Mouse (Mus musculus) midbrain, embryonic 12.5 days (tissue): ENCODE data around the gene Gm44973. TPM values are rescaled to one million over a fixed set of nuclear protein-coding genes. Genes with fewer than 3 reads are reported as not detected.
"Not testable (repeated sequence)": the region's sequence is repeated elsewhere in the genome, so short reads cannot be mapped to it uniquely, and the experiment has no call there.

Experiments
- ATAC-seq: fragments of 200-750 bp; cut with Nextera tagmentation; 2 replicates; pipeline ENCODE4 v1.8.0; 2017; ENCODE audit warnings: low read depth, moderate TSS enrichment, moderate library complexity; ENCODE audit not compliant: low FRiP score
- H3K27ac ChIP-seq: fragments of 300-500 bp; sonication (generic); replicated peaks from 2 replicates; pipeline ENCODE4 v1.5.1; 2016; ENCODE audit warnings: mild to moderate bottlenecking
- H3K27me3 ChIP-seq: fragments of 300-500 bp; sonication (generic); 2 replicates; pipeline ENCODE4 v1.6.1; 2016; ENCODE audit warnings: mild to moderate bottlenecking
- H3K36me3 ChIP-seq: fragments of 300-500 bp; sonication (generic); 2 replicates; pipeline ENCODE4 v1.6.1; 2016
- H3K4me1 ChIP-seq: fragments of 300-500 bp; sonication (generic); 2 replicates; pipeline ENCODE4 v1.6.1; 2016
- H3K4me2 ChIP-seq: fragments of 300-500 bp; sonication (generic); replicated peaks from 2 replicates; pipeline ENCODE4 v1.6.1; 2016; ENCODE audit warnings: mild to moderate bottlenecking, moderate library complexity
- H3K4me3 ChIP-seq: fragments of 300-500 bp; sonication (generic); 2 replicates; pipeline ENCODE4 v1.5.1; 2016; ENCODE audit warnings: mild to moderate bottlenecking
- H3K9ac ChIP-seq: fragments of 300-500 bp; sonication (generic); replicated peaks from 2 replicates; pipeline ENCODE4 v1.6.1; 2016; ENCODE audit warnings: mild to moderate bottlenecking, moderate library complexity
- H3K9me3 ChIP-seq: fragments of 300-500 bp; sonication (generic); 2 replicates; pipeline ENCODE4 v1.6.1; 2016; ENCODE audit warnings: mild to moderate bottlenecking
- WGBS: fragments of 180-500 bp; shearing (Covaris S2); methylation state at CpG from one replicate; pipeline ENCODE4 v1.1.7; 2016; 5-methylcytosine and 5-hydroxymethylcytosine counted together
- polyA plus RNA-seq: library from polyadenylated mRNA; unstranded; fragments of >200 nt; fragmentation: Nextera tagmentation; extraction: Ambion mirVana; gene quantifications from 2 replicates; pipeline ENCODE4 v1.2.1, GENCODE M21; 2016

Gm44973 gene
- polyA plus RNA-seq, 1 experiment from 2014 or later, result not detected

- 32% methylated on average over 8 of the region's 8 CpGs for WGBS
- Histone ChIP-seq H3K4me3 (peak overlapping the region; percentile 93), H3K4me1 (peaks cover 23% of the 10 kb centered on the region), H3K36me3 (peaks cover 31% of the 10 kb centered on the region), H3K4me2 (peak overlapping the region; percentile 86), H3K27ac (peak overlapping the region; percentile 94)
- H3K9ac ChIP-seq, H3K27me3 ChIP-seq, ATAC-seq, H3K9me3 ChIP-seq: not testable (repeated sequence)
Observed at GRCm38 (mm10) chr7:5019576-5019975, 4.3 kb downstream of the Gm44973 start.

DNA sequence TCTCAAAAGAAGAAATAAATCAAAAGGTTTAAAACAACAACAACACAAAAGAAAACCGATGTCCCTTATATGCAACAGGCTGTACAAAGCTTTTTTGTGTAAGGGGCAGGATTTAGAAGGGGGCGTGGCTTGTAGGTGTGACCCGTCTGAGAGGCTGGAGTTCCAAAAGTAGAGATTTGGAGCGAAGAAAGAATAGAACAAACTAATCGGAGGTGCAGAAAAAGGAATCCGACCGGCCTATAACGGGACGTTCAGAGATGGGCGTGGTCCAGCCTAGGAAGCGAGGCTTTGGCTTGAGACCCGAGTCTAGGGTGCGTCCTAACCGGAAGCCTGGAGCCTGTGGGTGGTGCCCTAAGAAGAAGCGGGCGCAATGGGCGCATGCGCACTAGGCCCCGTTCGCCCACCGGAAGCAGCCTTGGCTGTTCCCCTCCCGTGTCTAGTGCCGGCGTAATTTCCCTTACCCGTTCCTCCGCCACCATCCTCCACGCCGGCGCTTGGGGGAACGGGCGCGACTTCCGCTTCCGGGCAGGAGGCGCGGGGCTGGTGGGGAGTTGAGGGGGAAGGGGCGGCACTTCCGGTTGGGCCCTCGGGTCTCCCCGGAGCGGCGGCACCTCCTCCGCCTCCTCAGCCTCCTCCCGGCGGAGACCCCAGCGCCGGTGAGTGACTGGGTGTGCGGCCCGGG lies 4.8 kb downstream of the Gm44973 start, which contains the start of the genes Zfp865 and Ccdc106:
Gene Zfp865 (plus strand): TSS at position 377 of the 682 bp plus-strand sequence.
Gene Ccdc106 (plus strand): TSS at position 554 of the 682 bp plus-strand sequence.
- Histone ChIP-seq H3K4me2 (peak within 1 kb of the TSS; percentile 86), H3K36me3 (peaks cover 36% of the 10 kb centered on the region), H3K27ac (peak within 1 kb of the TSS; percentile 94), H3K9ac (peak within 1 kb of the TSS; percentile 94), H3K9me3 (no peaks in the 10 kb centered on the region), H3K27me3 (no peaks in the 10 kb centered on the region), H3K4me3 (peak within 1 kb of the TSS; percentile 93), H3K4me1 (peaks cover 23% of the 10 kb centered on the region)
- WGBS, result 1% methylated on average over 39 of the region's 49 CpGs
- peak; percentile 91 for ATAC-seq

DNA sequence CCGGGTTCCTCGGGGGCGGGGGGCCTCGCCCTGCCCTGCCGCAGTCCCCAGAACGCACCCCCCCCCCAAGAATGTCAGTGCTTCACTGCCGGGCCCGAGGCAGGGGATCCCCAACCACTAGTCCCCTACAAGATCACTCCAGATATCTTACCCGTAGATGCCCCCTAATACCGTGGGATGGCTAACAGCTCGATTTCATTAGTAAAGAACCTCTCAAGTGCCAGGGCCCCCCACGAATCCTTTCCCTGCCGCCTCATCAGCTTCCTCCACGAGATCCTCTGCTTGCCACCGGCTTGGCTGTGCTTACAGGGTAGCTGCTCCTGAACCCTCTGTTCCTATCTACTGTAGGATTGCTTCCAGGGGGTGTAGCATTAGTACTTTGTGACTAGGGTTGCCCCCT lies 5.4 kb downstream of the Gm44973 start:
- Histone ChIP-seq H3K9ac (peak overlapping the region; percentile 94), H3K9me3 (no peaks in the 10 kb centered on the region), H3K27ac (peak overlapping the region; percentile 94), H3K4me1 (peaks cover 23% of the 10 kb centered on the region), H3K4me2 (peak overlapping the region; percentile 86), H3K4me3 (peak overlapping the region; percentile 93), H3K36me3 (peaks cover 36% of the 10 kb centered on the region), H3K27me3 (no peaks in the 10 kb centered on the region)
- ATAC-seq, result 0 out of 2 replicates have a peak, but pooled peaks have one; percentile 1
- 0% methylated on average over 11 of the region's 15 CpGs for WGBS

- peaks cover 36% of the 10 kb centered on the region for H3K36me3 ChIP-seq
- 52% methylated on average over 5 of the region's 5 CpGs for WGBS
Observed at GRCm38 (mm10) chr7:5021197-5021596, 5.9 kb downstream of the Gm44973 start.

GRCm38 (mm10) chr7:5029543-5029942 lies 14.2 kb downstream of the Gm44973 start:
- ATAC-seq, result no peak
- no peak overlapping the region for H3K9ac ChIP-seq
- H3K9me3 ChIP-seq, result peaks cover 30% of the 10 kb centered on the region
- 92% methylated on average over 22 of the region's 22 CpGs for WGBS
- H3K27ac ChIP-seq, result no peak overlapping the region
- no peaks in the 10 kb centered on the region for H3K27me3 ChIP-seq
- H3K4me2 ChIP-seq, result no peak overlapping the region
- peaks cover 79% of the 10 kb centered on the region for H3K36me3 ChIP-seq
- no peaks in the 10 kb centered on the region for H3K4me1 ChIP-seq
- no peak overlapping the region for H3K4me3 ChIP-seq

More at GRCm38 (mm10) chr7:5021197-5021596, 5.9 kb downstream of the Gm44973 start:
- H3K9me3 ChIP-seq, result no peaks in the 10 kb centered on the region
- peak overlapping the region; percentile 93 for H3K4me3 ChIP-seq
- H3K9ac ChIP-seq, result peak overlapping the region; percentile 94
- ATAC-seq, result no peak
- peak overlapping the region; percentile 94 for H3K27ac ChIP-seq
- H3K27me3 ChIP-seq, result no peaks in the 10 kb centered on the region
- peak overlapping the region; percentile 86 for H3K4me2 ChIP-seq
- H3K4me1 ChIP-seq, result peaks cover 18% of the 10 kb centered on the region

- Histone ChIP-seq H3K9ac (no peak overlapping the region), H3K4me3 (no peak overlapping the region), H3K27ac (no peak overlapping the region), H3K9me3 (peaks cover 30% of the 10 kb centered on the region), H3K27me3 (no peaks in the 10 kb centered on the region), H3K4me1 (no peaks in the 10 kb centered on the region), H3K4me2 (no peak overlapping the region), H3K36me3 (peaks cover 79% of the 10 kb centered on the region)
- no peak for ATAC-seq
- 92% methylated on average over 21 of the region's 21 CpGs for WGBS
Observed at GRCm38 (mm10) chr7:5029946-5030345, 14.7 kb downstream of the Gm44973 start.

DNA sequence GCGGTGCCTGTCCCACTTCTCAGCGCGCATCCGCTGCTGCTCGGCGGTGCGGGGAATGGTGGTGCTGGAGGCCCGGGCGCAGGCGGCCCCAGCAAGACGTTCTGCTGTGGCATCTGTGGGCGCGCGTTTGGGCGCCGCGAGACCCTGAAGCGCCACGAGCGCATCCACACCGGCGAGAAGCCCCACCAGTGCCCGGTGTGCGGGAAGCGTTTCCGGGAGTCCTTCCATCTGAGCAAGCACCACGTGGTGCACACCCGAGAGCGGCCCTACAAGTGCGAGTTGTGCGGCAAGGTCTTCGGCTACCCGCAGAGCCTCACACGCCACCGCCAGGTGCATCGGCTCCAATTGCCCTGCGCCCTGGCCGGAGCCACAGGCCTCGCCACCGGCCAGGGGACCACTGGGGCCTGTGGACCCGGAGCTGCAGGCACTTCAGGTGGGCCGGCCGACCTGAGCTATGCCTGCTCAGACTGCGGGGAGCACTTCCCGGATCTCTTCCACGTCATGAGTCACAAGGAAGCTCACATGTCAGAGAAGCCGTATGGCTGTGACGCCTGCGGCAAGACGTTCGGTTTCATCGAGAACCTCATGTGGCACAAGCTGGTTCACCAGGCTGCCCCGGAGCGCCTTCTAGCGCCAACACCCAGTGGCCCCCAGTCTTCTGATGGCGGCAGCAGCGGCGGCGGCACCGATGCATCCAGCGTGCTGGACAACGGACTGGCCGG lies 15.4 kb downstream of the Gm44973 start:
- ATAC-seq, result no peak; the same call in 1 of the 2 replicates

GRCm38 (mm10) chr7:5031496-5031895 lies 16.2 kb downstream of the Gm44973 start:
- H3K9me3 ChIP-seq, result peaks cover 30% of the 10 kb centered on the region
- no peak for ATAC-seq

More for the DNA sequence above, 15.4 kb downstream of the Gm44973 start:
- 86% methylated on average over 63 of the region's 63 CpGs for WGBS
- H3K4me3 ChIP-seq, result 0 out of 2 replicates have a peak overlapping the region, but pooled peaks have one; percentile 12
- H3K4me2 ChIP-seq, result no peak overlapping the region
- no peak overlapping the region for H3K9ac ChIP-seq
- no peaks in the 10 kb centered on the region for H3K27me3 ChIP-seq
- H3K36me3 ChIP-seq, result peaks cover 85% of the 10 kb centered on the region
- peaks cover 30% of the 10 kb centered on the region for H3K9me3 ChIP-seq
- H3K27ac ChIP-seq, result no peak overlapping the region
- no peaks in the 10 kb centered on the region for H3K4me1 ChIP-seq

DNA sequence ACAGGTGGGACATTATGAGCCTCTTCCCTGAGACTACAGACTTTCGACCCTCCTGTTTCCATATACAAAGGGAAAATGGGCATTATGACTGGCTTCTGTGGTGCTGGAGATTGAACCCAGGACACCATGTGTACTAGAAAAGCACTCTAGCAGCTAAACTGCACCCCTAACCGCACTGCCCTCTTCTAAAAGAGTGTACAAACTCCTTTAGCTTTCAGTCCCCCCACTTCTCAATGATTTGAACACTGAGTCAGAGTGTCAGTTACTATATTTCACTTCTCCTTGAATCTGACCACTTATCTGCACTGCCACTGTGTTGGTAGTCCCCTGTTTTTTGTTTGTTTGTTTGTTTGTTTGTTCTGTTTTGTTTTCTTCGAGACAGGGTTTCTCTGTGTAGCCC lies 18.5 kb downstream of the Gm44973 start, which contains the start of gene 4632433K11Rik:
Gene 4632433K11Rik (plus strand): TSS at position 301 of the 400 bp plus-strand sequence.
- 86% methylated on average over 3 of the region's 3 CpGs for WGBS
- Histone ChIP-seq H3K36me3 (peaks cover 77% of the 10 kb centered on the region), H3K9me3 (peaks cover 30% of the 10 kb centered on the region)

More at GRCm38 (mm10) chr7:5031496-5031895, 16.2 kb downstream of the Gm44973 start:
- Histone ChIP-seq H3K36me3 (peaks cover 93% of the 10 kb centered on the region), H3K4me2 (no peak overlapping the region), H3K27ac (no peak overlapping the region), H3K9ac (no peak overlapping the region), H3K4me1 (no peaks in the 10 kb centered on the region), H3K4me3 (no peak overlapping the region), H3K27me3 (no peaks in the 10 kb centered on the region)
- WGBS, result 78% methylated on average over 46 of the region's 46 CpGs

GRCm38 (mm10) chr7:5035628-5036027 lies 20.3 kb downstream of the Gm44973 start:
- 92% methylated on average over 17 of the region's 17 CpGs for WGBS
- Histone ChIP-seq H3K27me3 (no peaks in the 10 kb centered on the region), H3K36me3 (peaks cover 58% of the 10 kb centered on the region), H3K27ac (no peak overlapping the region), H3K4me2 (no peak overlapping the region), H3K4me3 (no peak overlapping the region), H3K9me3 (peaks cover 15% of the 10 kb centered on the region), H3K9ac (no peak overlapping the region), H3K4me1 (peaks cover 18% of the 10 kb centered on the region)
- no peak for ATAC-seq

More for the DNA sequence above, 18.5 kb downstream of the Gm44973 start, which contains the start of gene 4632433K11Rik:
- Histone ChIP-seq H3K4me1 (peaks cover 10% of the 10 kb centered on the region), H3K27me3 (no peaks in the 10 kb centered on the region), H3K4me2 (no peak within 1 kb of the TSS), H3K27ac (no peak within 1 kb of the TSS), H3K4me3 (no peak within 1 kb of the TSS), H3K9ac (no peak within 1 kb of the TSS)
- no peak for ATAC-seq

GRCm38 (mm10) chr7:5036136-5036535 lies 20.8 kb downstream of the Gm44973 start:
- H3K4me2 ChIP-seq, result no peak overlapping the region
- no peak overlapping the region for H3K9ac ChIP-seq
- no peak overlapping the region for H3K4me3 ChIP-seq
- H3K36me3 ChIP-seq, result peaks cover 53% of the 10 kb centered on the region
- no peak for ATAC-seq
- H3K27ac ChIP-seq, result no peak overlapping the region
- H3K27me3 ChIP-seq, result no peaks in the 10 kb centered on the region
- WGBS, result 93% methylated on average over 9 of the region's 9 CpGs
- H3K9me3 ChIP-seq, result peaks cover 10% of the 10 kb centered on the region
- peaks cover 18% of the 10 kb centered on the region for H3K4me1 ChIP-seq

DNA sequence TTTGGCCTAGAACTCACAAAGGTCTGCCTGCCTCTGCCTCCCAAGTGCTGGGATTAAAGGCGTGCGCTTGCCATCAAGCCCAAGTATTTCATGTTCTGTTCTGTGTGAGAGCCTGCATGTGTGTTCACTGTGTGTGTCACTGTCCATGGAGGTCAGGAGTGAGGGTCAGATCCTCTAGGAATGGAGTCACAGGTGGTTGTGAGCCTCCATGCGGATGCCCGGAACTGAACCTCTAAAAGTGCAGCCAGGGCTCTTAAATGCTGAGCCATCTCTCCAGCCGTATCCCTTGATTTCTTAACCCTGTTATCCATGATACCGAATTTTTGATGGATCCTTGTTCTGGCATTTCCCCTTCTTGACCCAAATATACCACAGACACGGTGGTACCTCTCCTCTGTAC lies 21.7 kb downstream of the Gm44973 start:
- H3K36me3 ChIP-seq, result peaks cover 44% of the 10 kb centered on the region
- ATAC-seq, result no peak
- H3K4me2 ChIP-seq, result no peak overlapping the region

More for the DNA sequence above, 21.7 kb downstream of the Gm44973 start:
- peaks cover under 1% of the 10 kb centered on the region; the same call in 1 of the 2 replicates for H3K9me3 ChIP-seq
- WGBS, result 92% methylated on average over 7 of the region's 7 CpGs
- H3K27ac ChIP-seq, result no peak overlapping the region
- no peak overlapping the region for H3K9ac ChIP-seq
- H3K4me3 ChIP-seq, result no peak overlapping the region
- H3K4me1 ChIP-seq, result peaks cover 18% of the 10 kb centered on the region
- H3K27me3 ChIP-seq, result no peaks in the 10 kb centered on the region
